Mouse (Mus musculus) kidney, adult 2 months (tissue): ENCODE data around the gene Layn. TPM values are rescaled to one million over a fixed set of nuclear protein-coding genes. Genes with fewer than 3 reads are reported as not detected.
A peak's percentile ranks its signal among the peaks of the same experiment; 100 is the strongest.

Source experiments
- DNase-seq: peaks from one replicate; pipeline ENCODE4 v3.0.0; 2021
- H3K27ac ChIP-seq: fragments of 200-500 bp; 2 replicates; pipeline ENCODE4 v1.5.1; 2012; ENCODE audit warnings: low read depth, low read length, control low read depth, inconsistent platforms; ENCODE audit not compliant: insufficient read depth
- H3K27me3 ChIP-seq: fragments of 200-500 bp; replicated peaks from 2 replicates; pipeline ENCODE4 v1.6.1; 2012; ENCODE audit warnings: mild to moderate bottlenecking, moderate library complexity, low read length, inconsistent platforms; ENCODE audit not compliant: control insufficient read depth, insufficient read depth
- H3K36me3 ChIP-seq: fragments of 200-500 bp; 2 replicates; pipeline ENCODE4 v1.6.1; 2012; ENCODE audit warnings: mild to moderate bottlenecking, moderate library complexity, low read length, inconsistent platforms; ENCODE audit not compliant: control insufficient read depth, insufficient read depth
- H3K4me1 ChIP-seq: fragments of 200-500 bp; 2 replicates; pipeline ENCODE4 v1.6.1; 2011; ENCODE audit warnings: low read length; ENCODE audit not compliant: control insufficient read depth, insufficient read depth
- H3K4me3 ChIP-seq: fragments of 200-500 bp; 2 replicates; pipeline ENCODE4 v1.5.1; 2011; ENCODE audit warnings: mild to moderate bottlenecking, low read depth, low read length, control low read depth; ENCODE audit not compliant: insufficient read depth
- CTCF ChIP-seq: fragments of 200-500 bp; conservative IDR thresholded peaks from 2 replicates; pipeline ENCODE4 v1.5.1; 2011; ENCODE audit warnings: low read depth, mild to moderate bottlenecking, control low read depth, low read length, moderate library complexity, mixed read lengths; ENCODE audit not compliant: insufficient read depth, insufficient read length
- POLR2A ChIP-seq: fragments of 200-500 bp; IDR thresholded peaks from one replicate; pipeline ENCODE4 v1.6.1; 2011; ENCODE audit warnings: low read depth, low read length, control low read depth
- WGBS: fragments of 180-500 bp; shearing (Covaris S2); methylation state at CpG from one replicate; pipeline ENCODE4 v1.1.7; 2018; 5-methylcytosine and 5-hydroxymethylcytosine counted together
- polyA plus RNA-seq: library from polyadenylated mRNA; depleted of rRNA; stranded (reverse); fragments of >200 nt; gene quantifications from 2 replicates; pipeline ENCODE4 v1.2.3, GENCODE M21; 2012

The Layn gene
- polyA plus RNA-seq, 1 experiment = 4.5 TPM

GRCm38 (mm10) chr9:51031603-51032002 is 45.3 kb downstream of the Layn start:
- Histone ChIP-seq H3K27me3 (no peaks in the 10 kb centered on the region), H3K4me3 (no peak overlapping the region), H3K27ac (no peak overlapping the region), H3K4me1 (no peaks in the 10 kb centered on the region), H3K36me3 (no peaks in the 10 kb centered on the region)
- no peak for DNase-seq
- WGBS = 64% methylated on average over 6 of the region's 6 CpGs
- TF ChIP-seq CTCF = no peak
- no peak for TF ChIP-seq POLR2A

- DNase-seq = no peak
- Histone ChIP-seq H3K27ac (no peak overlapping the region), H3K27me3 (no peaks in the 10 kb centered on the region), H3K4me3 (no peak overlapping the region), H3K4me1 (no peaks in the 10 kb centered on the region), H3K36me3 (no peaks in the 10 kb centered on the region)
- 15% methylated on average over 1 of the region's 1 CpGs for WGBS
- TF ChIP-seq CTCF (no peak), POLR2A (no peak)
Observed at GRCm38 (mm10) chr9:51030147-51030546, 46.7 kb downstream of the Layn start.

GRCm38 (mm10) chr9:51026952-51027351 is 49.9 kb downstream of the Layn start:
- H3K27me3 ChIP-seq = no peaks in the 10 kb centered on the region
- WGBS = 82% methylated on average over 1 of the region's 1 CpGs
- no peaks in the 10 kb centered on the region for H3K36me3 ChIP-seq
- no peak overlapping the region for H3K27ac ChIP-seq
- TF ChIP-seq CTCF (no peak), POLR2A (no peak)
- no peak for DNase-seq
- H3K4me1 ChIP-seq = no peaks in the 10 kb centered on the region
- no peak overlapping the region for H3K4me3 ChIP-seq

GRCm38 (mm10) chr9:51021123-51021795 is 55.6 kb downstream of the Layn start:
- H3K36me3 ChIP-seq = no peaks in the 10 kb centered on the region
- DNase-seq = peak; percentile 4
- 67% methylated on average over 4 of the region's 4 CpGs for WGBS

GRCm38 (mm10) chr9:51020351-51020750 is 56.5 kb downstream of the Layn start:
- H3K36me3 ChIP-seq = no peaks in the 10 kb centered on the region
- 67% methylated on average over 3 of the region's 3 CpGs for WGBS
- no peak overlapping the region for H3K4me3 ChIP-seq
- DNase-seq = no peak
- no peak overlapping the region for H3K27ac ChIP-seq
- H3K4me1 ChIP-seq = no peaks in the 10 kb centered on the region
- H3K27me3 ChIP-seq = 0 out of 2 replicates have a peak, but pooled peaks cover 1% of the 10 kb centered on the region
- no peak for TF ChIP-seq POLR2A
- no peak for TF ChIP-seq CTCF

More at GRCm38 (mm10) chr9:51021123-51021795, 55.6 kb downstream of the Layn start:
- no peak for TF ChIP-seq POLR2A
- TF ChIP-seq CTCF = no peak
- Histone ChIP-seq H3K4me1 (no peaks in the 10 kb centered on the region), H3K4me3 (no peak overlapping the region), H3K27ac (no peak overlapping the region; the same call in 1 of the 2 replicates), H3K27me3 (0 out of 2 replicates have a peak, but pooled peaks cover 1% of the 10 kb centered on the region)

- no peak overlapping the region for H3K4me3 ChIP-seq
- WGBS = 79% methylated on average over 7 of the region's 7 CpGs
- H3K36me3 ChIP-seq = no peaks in the 10 kb centered on the region
- no peak overlapping the region for H3K27ac ChIP-seq
- no peak for DNase-seq
- TF ChIP-seq POLR2A (no peak), CTCF (no peak)
- 0 out of 2 replicates have a peak, but pooled peaks cover 1% of the 10 kb centered on the region for H3K27me3 ChIP-seq
- H3K4me1 ChIP-seq = no peaks in the 10 kb centered on the region
Observed at GRCm38 (mm10) chr9:51019670-51020069, 57.2 kb downstream of the Layn start.

- Histone ChIP-seq H3K27ac (no peak overlapping the region), H3K4me3 (no peak overlapping the region), H3K4me1 (no peaks in the 10 kb centered on the region), H3K36me3 (no peaks in the 10 kb centered on the region), H3K27me3 (0 out of 2 replicates have a peak, but pooled peaks cover 1% of the 10 kb centered on the region)
- DNase-seq = no peak
- whole genome bisulfite sequencing = 34% methylated on average over 4 of the region's 4 CpGs
- TF ChIP-seq CTCF (no peak), POLR2A (no peak)
Observed at GRCm38 (mm10) chr9:51015732-51016131, 61.2 kb downstream of the Layn start.
